Mouse (Mus musculus) heart, adult 8-10 months (tissue): Measurements from ENCODE around the gene Myadml2. TPM values are rescaled to one million over a fixed set of nuclear protein-coding genes. Genes with fewer than 3 reads are reported as not detected.

Experiments used
- DNase-seq: peaks from one replicate; pipeline ENCODE4 v3.0.0; 2022; ENCODE audit warnings: low spot score
- total RNA-seq, 4 experiments: library from RNA; stranded (reverse); gene quantifications; 2 replicates each; pipeline ENCODE4 v1.2.4; 2022

The Myadml2 gene
- total RNA-seq, 4 experiments from 2014 or later = 90.6 to 123 (median 103) TPM

GRCm38 (mm10) chr11:120661076-120661460, 13.1 kb upstream of the Myadml2 start, which contains the start of gene Notum:
Gene Notum, minus strand, starts transcription at chr11:120661175.
- DNase-seq = no peak

GRCm38 (mm10) chr11:120660301-120661075, 12.5 kb upstream of the Myadml2 start:
- DNase-seq = no peak

GRCm38 (mm10) chr11:120659509-120660300, 11.7 kb upstream of the Myadml2 start:
- DNase-seq = no peak

DNA sequence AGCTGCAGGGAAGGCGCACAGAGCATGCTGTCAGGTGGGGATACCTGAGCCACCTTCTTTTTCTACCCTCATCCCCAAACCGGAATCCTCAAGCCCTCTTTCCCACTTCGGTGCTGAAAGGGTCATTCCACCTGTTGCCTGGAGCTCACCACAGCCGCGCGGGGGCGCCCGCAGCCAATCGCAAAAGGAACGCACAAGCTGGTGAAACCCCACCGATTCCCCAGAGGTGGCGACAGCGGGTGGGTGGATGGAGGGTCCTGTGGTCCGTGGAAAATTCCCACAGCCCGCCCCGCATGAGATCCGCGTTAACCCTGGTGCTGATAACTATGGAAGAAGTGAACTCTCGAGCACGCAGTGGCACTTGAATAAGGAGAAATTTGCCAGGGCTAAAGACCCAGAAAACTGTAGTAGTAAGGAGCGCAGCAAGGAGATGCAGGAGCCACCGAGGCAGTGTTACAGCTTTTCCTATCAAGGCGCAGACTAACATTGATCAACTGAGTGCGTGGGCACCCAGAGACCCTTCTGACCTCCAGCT, 11.0 kb upstream of the Myadml2 start:
- DNase-seq = peak; percentile 66

DNA sequence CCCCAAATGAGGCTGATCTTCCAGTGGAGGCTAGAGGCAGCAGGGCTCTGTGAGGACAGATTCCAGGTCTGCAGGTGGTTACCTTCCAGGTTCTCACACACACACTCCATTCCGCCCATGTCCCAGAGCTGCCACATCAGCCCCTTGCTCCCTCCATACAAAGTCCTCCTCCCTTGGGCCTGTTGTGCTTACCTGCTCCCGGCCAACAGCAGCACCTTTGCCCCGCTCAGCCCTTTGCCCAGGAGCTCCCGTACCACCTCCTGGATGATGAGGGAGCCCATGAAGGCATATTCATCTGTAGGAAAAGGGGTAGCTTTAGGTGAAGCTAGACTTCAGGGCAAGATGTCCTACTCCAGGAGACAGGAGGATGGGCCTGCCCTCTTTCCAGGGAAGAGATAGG, 9.3 kb upstream of the Myadml2 start:
- no peak for DNase-seq

DNA sequence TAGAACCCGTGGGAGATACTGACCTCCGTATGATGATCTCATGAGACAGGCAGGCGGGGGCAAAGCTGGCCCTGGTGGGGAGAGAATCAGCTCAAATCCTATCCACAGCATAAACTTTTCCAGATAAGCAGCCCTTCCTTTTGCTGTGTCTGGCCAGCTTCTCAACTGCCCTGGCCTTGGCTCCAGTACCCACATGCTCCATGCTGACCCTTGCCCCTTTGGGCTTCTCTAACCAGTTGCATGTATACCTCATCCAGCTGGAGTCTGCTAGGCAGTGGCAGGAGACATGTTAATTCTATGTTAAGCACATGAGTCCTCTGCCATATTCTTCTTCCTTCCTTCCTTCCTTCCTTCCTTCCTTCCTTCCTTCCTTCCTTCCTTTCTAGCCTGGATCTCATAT, 6.8 kb upstream of the Myadml2 start:
- DNase-seq = no peak

GRCm38 (mm10) chr11:120651872-120652271, 3.9 kb upstream of the Myadml2 start:
- no peak for DNase-seq

GRCm38 (mm10) chr11:120647047-120647830, 719 bp downstream of the Myadml2 start:
- DNase-seq = no peak

DNA sequence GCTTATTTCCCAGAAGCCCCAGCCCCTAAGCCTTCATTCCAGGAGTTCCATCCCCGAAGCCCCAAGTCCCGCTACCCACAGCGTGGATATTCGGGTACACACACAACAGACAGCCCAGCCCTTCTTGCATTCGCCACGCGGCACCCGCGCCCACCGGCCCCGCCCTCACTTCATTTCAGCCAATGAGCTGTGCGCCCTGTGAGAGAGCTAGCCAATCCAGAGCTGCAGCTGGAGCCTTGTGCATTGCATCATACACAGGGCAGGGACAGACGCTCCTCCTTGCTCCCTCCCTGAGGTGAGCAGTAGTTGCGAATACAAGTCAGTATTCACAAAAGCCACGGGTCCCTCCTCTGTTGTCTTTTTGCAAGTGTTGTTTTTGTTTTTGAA, 4.4 kb downstream of the Myadml2 start, which contains the start of gene Pycr1:
TSS of gene Pycr1 (minus strand) at position 169 of the 387 bp plus-strand sequence.
- peak; percentile 93 for DNase-seq

- DNase-seq = no peak
Observed at GRCm38 (mm10) chr11:120642939-120643600, 4.9 kb downstream of the Myadml2 start.

- DNase-seq = no peak
Observed at GRCm38 (mm10) chr11:120641869-120642268, 6.1 kb downstream of the Myadml2 start.

GRCm38 (mm10) chr11:120641255-120641654, 6.7 kb downstream of the Myadml2 start:
- DNase-seq = no peak

DNA sequence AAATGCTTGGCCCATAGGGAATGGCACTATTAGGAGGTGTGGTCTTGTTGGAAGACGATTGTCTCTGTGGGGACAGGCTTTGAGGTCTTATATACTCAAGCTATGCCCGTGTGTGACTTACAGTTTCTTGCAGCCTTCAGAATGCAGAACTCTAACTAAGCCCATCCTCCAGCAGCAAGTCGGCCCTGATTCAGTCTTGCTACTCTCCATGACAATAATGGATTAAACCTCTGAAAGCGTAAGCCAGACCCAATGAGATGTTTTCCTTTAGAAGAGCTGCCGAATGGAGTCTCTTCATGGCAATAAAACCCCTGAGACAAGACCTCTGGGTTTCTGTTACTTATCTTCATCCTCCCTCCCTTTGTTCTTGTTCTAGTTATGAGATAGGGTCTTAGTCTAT, 13.1 kb downstream of the Myadml2 start:
- no peak for DNase-seq

DNA sequence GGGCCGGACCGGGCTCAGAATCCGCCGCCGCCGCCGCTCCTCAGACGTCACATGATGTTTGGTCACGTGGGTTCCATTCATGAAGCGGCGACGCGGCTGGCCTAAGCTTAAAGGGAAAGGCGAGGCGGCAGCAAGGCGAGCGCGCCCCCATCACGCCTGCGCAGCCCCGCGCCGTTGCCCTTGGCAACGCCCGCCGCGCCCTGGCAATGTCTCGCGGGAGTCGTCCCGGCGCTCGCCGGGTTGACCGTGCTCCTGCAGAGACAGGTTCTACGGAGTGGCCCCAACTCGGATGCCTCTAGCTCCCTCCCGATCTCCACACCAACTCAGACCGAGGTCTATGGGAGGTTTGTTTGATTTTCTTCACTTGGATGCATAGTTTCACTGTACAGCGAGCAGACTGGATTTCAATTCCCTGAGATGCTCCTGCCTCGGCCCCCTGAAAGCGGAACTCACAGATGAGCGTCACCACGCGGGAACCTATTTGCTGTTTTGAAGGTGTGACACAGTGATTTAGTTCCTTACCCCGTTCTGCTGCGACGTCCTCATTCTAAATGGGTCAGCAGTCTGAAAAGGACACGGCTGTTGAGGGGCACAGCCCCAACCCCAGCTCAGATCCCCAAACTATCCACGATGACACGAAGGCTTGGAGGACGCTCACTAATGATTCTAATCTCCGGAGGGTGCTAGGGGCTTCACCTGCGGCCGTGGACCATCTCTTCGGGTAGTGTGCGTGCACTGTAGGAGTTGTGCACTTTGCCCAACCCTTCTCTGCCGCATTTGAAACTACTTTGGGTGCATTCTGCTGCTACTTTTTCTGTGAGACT, 14.2 kb downstream of the Myadml2 start, which contains the start of gene Mafg:
TSS of gene Mafg (minus strand) at position 81 of the 824 bp plus-strand sequence.
- peak; percentile 88 for DNase-seq

- DNase-seq = peak; percentile 73
Observed at GRCm38 (mm10) chr11:120632559-120633519, 15.1 kb downstream of the Myadml2 start.

GRCm38 (mm10) chr11:120631726-120632448, 16.1 kb downstream of the Myadml2 start:
- no peak for DNase-seq

DNA sequence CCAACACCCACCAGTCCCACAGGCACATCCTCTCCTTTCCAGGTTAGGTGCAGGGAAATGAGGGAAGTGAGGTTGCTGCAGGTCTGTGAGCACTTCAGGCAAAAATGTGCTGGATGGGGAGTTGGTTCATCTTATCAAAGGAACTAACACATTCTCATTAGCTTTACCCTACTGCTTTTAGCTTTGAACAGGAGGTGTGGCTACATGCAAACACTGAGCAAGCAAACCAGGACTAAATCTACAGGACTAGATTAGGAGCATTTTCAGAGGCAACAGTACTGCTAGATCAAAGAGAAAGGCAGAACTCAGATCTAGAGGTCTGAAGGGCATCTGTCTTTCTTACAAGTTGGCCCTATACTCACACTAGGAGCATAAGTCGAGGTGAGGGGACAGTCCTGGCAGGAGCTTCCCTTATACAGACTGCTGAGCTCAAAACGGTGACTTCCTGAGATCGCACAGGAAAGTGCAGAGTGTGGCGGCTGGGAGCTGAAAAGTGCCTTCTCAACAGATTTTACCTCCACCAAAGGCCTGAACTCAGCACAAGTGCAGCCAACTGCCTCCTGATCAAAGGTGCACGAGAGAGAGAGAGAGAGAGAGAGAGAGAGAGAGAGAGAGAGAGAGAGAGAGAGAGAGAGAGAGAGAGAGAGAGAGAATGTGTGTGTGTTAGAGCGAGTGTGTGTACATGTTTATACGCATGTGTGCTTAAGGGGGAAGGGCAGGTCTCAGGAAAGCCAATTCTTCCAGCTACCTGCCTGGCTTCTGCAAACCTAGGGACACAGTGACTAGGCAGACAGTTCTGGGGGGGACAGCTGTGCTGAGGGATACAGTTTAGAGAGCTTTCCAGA, 16.9 kb downstream of the Myadml2 start:
- DNase-seq = no peak
